In the genomic region with DNA sequence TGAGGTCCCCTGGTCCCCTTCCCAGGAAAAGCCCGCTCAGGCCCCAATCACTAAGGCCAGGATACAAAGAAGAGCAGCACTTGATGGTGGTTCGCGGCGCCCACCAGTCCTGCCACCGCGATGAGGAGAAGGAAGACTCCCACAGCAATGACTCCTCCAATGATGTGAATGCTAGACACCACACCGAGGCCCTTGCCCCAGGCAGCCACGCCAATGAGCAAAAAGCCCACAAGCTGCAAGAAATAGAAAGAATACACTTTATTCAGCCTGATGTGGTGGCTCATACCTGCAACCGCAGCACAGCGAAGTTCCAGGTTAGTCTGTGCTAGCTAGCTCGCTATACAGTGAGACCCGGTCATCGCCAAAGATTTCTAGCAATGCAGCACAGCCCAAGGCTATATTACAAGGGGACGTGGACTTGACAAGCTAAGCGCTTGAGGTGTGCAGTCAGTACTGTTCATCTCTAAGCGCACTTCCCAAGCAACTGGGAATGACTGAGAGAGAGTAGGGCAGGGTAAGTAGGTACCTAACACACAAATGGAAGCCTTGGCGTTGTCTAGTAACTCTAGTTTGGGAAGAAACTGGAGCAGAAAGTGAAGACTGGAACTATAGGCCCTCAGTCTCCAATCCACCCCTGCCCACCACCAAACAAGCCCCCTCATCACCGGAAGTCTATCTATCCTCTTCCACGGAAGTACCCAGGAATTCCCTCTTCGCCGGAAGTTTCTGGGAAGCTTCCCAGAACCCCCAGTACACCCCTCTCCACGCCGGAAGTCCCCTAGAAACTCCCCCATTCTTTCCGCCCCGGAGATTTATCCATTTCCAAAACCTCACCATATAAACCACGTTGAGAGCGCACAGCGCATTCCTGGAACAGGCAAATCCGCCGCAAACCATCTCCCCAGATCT, we compare ENCODE assay signal across 8 mouse cellular contexts. TPM values are rescaled to one million over a fixed set of nuclear protein-coding genes. Genes with fewer than 3 reads are reported as not detected.
A peak's percentile ranks its signal among the peaks of the same experiment; 100 is the strongest.
DNase-seq lines count a peak whose midpoint lies in the region; ATAC-seq lines count a peak whose summit lies in the region.

No protein-coding gene starts in this region.

- WGBS in hindbrain, embryonic 14.5 days, result 8% methylated on average over 30 of the region's 30 CpGs
- WGBS in midbrain, embryonic 13.5 days, result 8% methylated on average over 30 of the region's 30 CpGs

- peak overlapping the region; percentile 57 for H3K4me3 ChIP-seq in hindbrain, embryonic 14.5 days (replicated peaks; ENCODE audit: low read length)
- H3K4me3 ChIP-seq in midbrain, embryonic 13.5 days (replicated peaks), result peak overlapping the region; percentile 66

- peaks cover 27% of the 10 kb centered on the region for H3K4me1 ChIP-seq in hindbrain, embryonic 14.5 days (replicated peaks; ENCODE audit: control insufficient read depth, insufficient read depth, low read length)
- peaks cover 48% of the 10 kb centered on the region for H3K4me1 ChIP-seq in midbrain, embryonic 13.5 days (replicated peaks)

- H3K9ac ChIP-seq in hindbrain, embryonic 14.5 days, result peak overlapping the region; percentile 71
- peak overlapping the region; percentile 63 for H3K9ac ChIP-seq in midbrain, embryonic 13.5 days (replicated peaks)

- DNase-seq in heart, adult 11 months, result peak; percentile 91
- DNase-seq in heart, adult 18-20 months, result no peak
- DNase-seq in 3T3-L1 (ENCODE audit: low read depth, low spot score), result peak; percentile 69
- peak; percentile 77 for DNase-seq in hindbrain, embryonic 14.5 days (ENCODE audit: low spot score)
- no peak for DNase-seq in adrenal gland, adult 8-10 months
- DNase-seq in layer of hippocampus, postnatal 36 days, result no peak

- H3K36me3 ChIP-seq in hindbrain, embryonic 14.5 days (replicated peaks; ENCODE audit: control insufficient read depth, insufficient read depth), result peaks cover 45% of the 10 kb centered on the region
- peaks cover 40% of the 10 kb centered on the region for H3K36me3 ChIP-seq in midbrain, embryonic 13.5 days

- peak; percentile 13 for ATAC-seq in common myeloid progenitor, adult 5-6 weeks (replicated peaks; ENCODE audit: low read depth, poor library complexity, severe bottlenecking)
- ATAC-seq in hindbrain, embryonic 14.5 days (ENCODE audit: low FRiP score), result peak; percentile 84
- peak; percentile 85 for ATAC-seq in midbrain, embryonic 13.5 days

- no peaks in the 10 kb centered on the region for H3K27me3 ChIP-seq in hindbrain, embryonic 14.5 days (ENCODE audit: control insufficient read depth, insufficient read depth, low read length)
- no peaks in the 10 kb centered on the region for H3K27me3 ChIP-seq in midbrain, embryonic 13.5 days

- H3K27ac ChIP-seq in hindbrain, embryonic 14.5 days, result peak overlapping the region; percentile 93
- peak overlapping the region; percentile 92 for H3K27ac ChIP-seq in midbrain, embryonic 13.5 days

- H3K4me2 ChIP-seq in hindbrain, embryonic 14.5 days (replicated peaks), result peak overlapping the region; percentile 73
- H3K4me2 ChIP-seq in midbrain, embryonic 13.5 days (replicated peaks), result peak overlapping the region; percentile 70

- H3K9me3 ChIP-seq in hindbrain, embryonic 14.5 days (ENCODE audit: control insufficient read depth, low read length), result no peaks in the 10 kb centered on the region
- H3K9me3 ChIP-seq in midbrain, embryonic 13.5 days, result no peaks in the 10 kb centered on the region

RNA-seq across cellular contexts. Expression of a gene that starts 0.5 kb away (rescaled TPM):
- total RNA-seq in heart, adult 18-20 months (2021), result 10 to 100 TPM; 44.7 to 47.4 TPM
- total RNA-seq in common myeloid progenitor, adult 5-6 weeks (2017), result 49.9 and 62.2 TPM in 2 replicates
- polyA plus RNA-seq in hindbrain, embryonic 14.5 days (2014; fragmentation: Nextera tagmentation; extraction: Ambion mirVana), result 54.4 and 83.3 TPM in 2 replicates
- polyA plus RNA-seq in midbrain, embryonic 13.5 days (2015; fragmentation: Nextera tagmentation; extraction: Ambion mirVana), result 136 and 138 TPM in 2 replicates
- 100 to 1,000 TPM; 120 to 138 (median 128) TPM for total RNA-seq in adrenal gland, adult 8-10 months (2022)
- total RNA-seq in layer of hippocampus, postnatal 36 days (2021), result 10 to 100 TPM; 57.4 to 61.5 TPM

RNA-seq across cellular contexts. Expression of a gene that starts 5.5 kb away (rescaled TPM):
- 1 to 10 TPM; 4.2 to 6.1 TPM for total RNA-seq in heart, adult 18-20 months (2021)
- 40.8 and 56.1 TPM in 2 replicates for total RNA-seq in common myeloid progenitor, adult 5-6 weeks (2017)
- 6.7 and 8.2 TPM in 2 replicates for polyA plus RNA-seq in hindbrain, embryonic 14.5 days (2014; fragmentation: Nextera tagmentation; extraction: Ambion mirVana)
- 2.8 and 3.3 TPM in 2 replicates for polyA plus RNA-seq in midbrain, embryonic 13.5 days (2015; fragmentation: Nextera tagmentation; extraction: Ambion mirVana)
- total RNA-seq in adrenal gland, adult 8-10 months (2022), result 1 to 10 TPM; 3.0 to 7.5 (median 5.5) TPM
- 100 to 1,000 TPM; 778 to 800 TPM for total RNA-seq in layer of hippocampus, postnatal 36 days (2021)

RNA-seq across cellular contexts. Expression of a gene that starts 6.2 kb away (rescaled TPM):
- total RNA-seq in heart, adult 18-20 months (2021), result 10 to 100 TPM; 81.5 to 84.1 TPM
- total RNA-seq in common myeloid progenitor, adult 5-6 weeks (2017), result 723 and 923 TPM in 2 replicates
- polyA plus RNA-seq in hindbrain, embryonic 14.5 days (2014; fragmentation: Nextera tagmentation; extraction: Ambion mirVana), result 764 and 784 TPM in 2 replicates
- polyA plus RNA-seq in midbrain, embryonic 13.5 days (2015; fragmentation: Nextera tagmentation; extraction: Ambion mirVana), result 1,636 and 1,639 TPM in 2 replicates
- 100 to 1,000 TPM; 197 to 246 (median 230) TPM for total RNA-seq in adrenal gland, adult 8-10 months (2022)
- 10 to 100 TPM; 93.5 to 97.5 TPM for total RNA-seq in layer of hippocampus, postnatal 36 days (2021)

RNA-seq across cellular contexts. Expression of a gene that starts 9.6 kb away (rescaled TPM):
- 1 to 10 TPM; 2.9 to 3.5 TPM for total RNA-seq in heart, adult 18-20 months (2021)
- total RNA-seq in common myeloid progenitor, adult 5-6 weeks (2017), result 0.23 TPM in 1 of 2 replicates, not detected in the other
- 12.0 and 12.9 TPM in 2 replicates for polyA plus RNA-seq in hindbrain, embryonic 14.5 days (2014; fragmentation: Nextera tagmentation; extraction: Ambion mirVana)
- polyA plus RNA-seq in midbrain, embryonic 13.5 days (2015; fragmentation: Nextera tagmentation; extraction: Ambion mirVana), result 5.6 and 6.4 TPM in 2 replicates
- 10 to 100 TPM in 2 of 4 experiments, 1 to 10 TPM in 2; 8.9 to 11.3 (median 10.3) TPM for total RNA-seq in adrenal gland, adult 8-10 months (2022)
- 10 to 100 TPM; 21.3 to 21.6 TPM for total RNA-seq in layer of hippocampus, postnatal 36 days (2021)

RNA-seq across cellular contexts. Expression of a gene that starts 21.5 kb away (rescaled TPM):
- total RNA-seq in heart, adult 18-20 months (2021), result under 1 TPM; 0.20 to 0.23 TPM
- 0.14 TPM in 1 of 2 replicates, not detected in the other for total RNA-seq in common myeloid progenitor, adult 5-6 weeks (2017)
- polyA plus RNA-seq in hindbrain, embryonic 14.5 days (2014; fragmentation: Nextera tagmentation; extraction: Ambion mirVana), result 0.08 TPM in 1 of 2 replicates, not detected in the other
- polyA plus RNA-seq in midbrain, embryonic 13.5 days (2015; fragmentation: Nextera tagmentation; extraction: Ambion mirVana), result 0.08 and 0.14 TPM in 2 replicates
- under 1 TPM; 0.41 to 0.83 (median 0.53) TPM for total RNA-seq in adrenal gland, adult 8-10 months (2022)
- total RNA-seq in layer of hippocampus, postnatal 36 days (2021), result 1 to 10 TPM; 1.6 to 1.7 TPM

Comparison
In these comparisons a context has a peak if more than half of its experiments do, and no peak if none do; other contexts are left out.
1. DNase-seq: peak in heart, adult 11 months (single experiment), 3T3-L1 (single experiment) and hindbrain, embryonic 14.5 days (single experiment); none in heart, adult 18-20 months (0 of 2), adrenal gland, adult 8-10 months (single experiment) and layer of hippocampus, postnatal 36 days (0 of 2).
2. ATAC-seq: peak in every context shown above with its lines; median percentile 85 in midbrain, embryonic 13.5 days; 84 in hindbrain, embryonic 14.5 days; 13 in common myeloid progenitor, adult 5-6 weeks.
3. RNA of a gene that starts 5.5 kb away (total RNA-seq): 778 to 800 TPM in layer of hippocampus, postnatal 36 days; 40.8 to 56.1 TPM in common myeloid progenitor, adult 5-6 weeks, 3.0 to 7.5 TPM in adrenal gland, adult 8-10 months and 4.2 to 6.1 TPM in heart, adult 18-20 months; every median in the first group is over 10 times any median in the second.